Comparison of ENCODE assay signal across 15 mouse cellular contexts in the genomic region with DNA sequence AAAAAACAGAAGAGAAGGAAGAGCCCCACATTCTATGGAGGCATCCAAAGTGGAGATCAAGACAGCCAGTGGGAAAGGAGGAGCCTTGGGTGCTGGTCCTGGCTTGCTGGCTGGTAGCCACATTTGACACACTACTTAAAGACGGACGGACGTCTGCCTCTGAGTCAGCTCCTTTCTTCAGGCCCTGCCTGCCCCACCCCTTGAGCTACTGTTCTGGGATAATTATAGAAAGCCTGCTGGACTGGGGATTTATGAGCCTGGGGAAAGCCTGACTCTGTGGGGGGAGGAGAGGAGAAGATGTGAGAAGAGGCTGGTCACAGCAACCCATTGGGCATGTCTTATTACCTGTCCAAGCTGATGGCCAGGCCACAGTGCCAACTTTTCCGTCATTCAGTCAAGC. TPM values are rescaled to one million over a fixed set of nuclear protein-coding genes. Genes with fewer than 3 reads are reported as not detected.
A peak's percentile ranks its signal among the peaks of the same experiment; 100 is the strongest.
DNase-seq lines count a peak whose midpoint lies in the region; ATAC-seq and TF ChIP-seq lines count a peak whose summit lies in the region.
"Had no signal": no experiment of that assay in that cellular context is flagged by ENCODE, and none has a peak within 500 bp of the region (broad histone marks: within the 10 kb centered on the region; RNA-seq: fewer than 3 reads in every experiment).

No protein-coding gene starts in this region.

- no peak overlapping the region for H3K4me3 ChIP-seq in lung, embryonic 14.5 days (ENCODE audit: low read depth, low read length)
- H3K4me3 ChIP-seq: embryonic facial prominence, embryonic 13.5 days; forebrain, embryonic 12.5 days; hindbrain, embryonic 13.5 days; limb, embryonic 12.5 days had no signal

- no peaks in the 10 kb centered on the region for H3K9me3 ChIP-seq in lung, embryonic 14.5 days (ENCODE audit: low read depth, low read length)
- H3K9me3 ChIP-seq: embryonic facial prominence, embryonic 13.5 days; forebrain, embryonic 12.5 days; hindbrain, embryonic 13.5 days; limb, embryonic 12.5 days had no signal

- no peak overlapping the region for H3K27ac ChIP-seq in lung, embryonic 14.5 days (ENCODE audit: low read depth)
- H3K27ac ChIP-seq: embryonic facial prominence, embryonic 13.5 days; forebrain, embryonic 12.5 days; hindbrain, embryonic 13.5 days; limb, embryonic 12.5 days had no signal

- H3K27me3 ChIP-seq in lung, embryonic 14.5 days (ENCODE audit: insufficient read depth, low read length) = no peaks in the 10 kb centered on the region
- H3K27me3 ChIP-seq: embryonic facial prominence, embryonic 13.5 days; forebrain, embryonic 12.5 days; limb, embryonic 12.5 days had no signal

- no peak overlapping the region for H3K9ac ChIP-seq in lung, embryonic 14.5 days
- H3K9ac ChIP-seq: embryonic facial prominence, embryonic 13.5 days; forebrain, embryonic 12.5 days; hindbrain, embryonic 13.5 days; limb, embryonic 12.5 days had no signal

- no peak for ATAC-seq in lung, embryonic 14.5 days (ENCODE audit: insufficient read depth)

- WGBS in lung, embryonic 14.5 days = 33% methylated on average over 4 of the region's 4 CpGs

- H3K4me2 ChIP-seq in lung, embryonic 14.5 days = no peak overlapping the region
- H3K4me2 ChIP-seq: embryonic facial prominence, embryonic 13.5 days; forebrain, embryonic 12.5 days; hindbrain, embryonic 13.5 days; limb, embryonic 12.5 days had no signal

- no peak for TF ChIP-seq CTCF in lung, embryonic 14.5 days (IDR thresholded peaks at IDR 0.05; ENCODE audit: low read depth)

- no peaks in the 10 kb centered on the region for H3K36me3 ChIP-seq in lung, embryonic 14.5 days (ENCODE audit: insufficient read depth)
- H3K36me3 ChIP-seq: embryonic facial prominence, embryonic 13.5 days; forebrain, embryonic 12.5 days; hindbrain, embryonic 13.5 days; limb, embryonic 12.5 days had no signal

- H3K4me1 ChIP-seq in lung, embryonic 14.5 days (ENCODE audit: insufficient read depth) = 0 out of 2 replicates have a peak, but pooled peaks cover under 1% of the 10 kb centered on the region
- H3K4me1 ChIP-seq: embryonic facial prominence, embryonic 13.5 days; forebrain, embryonic 12.5 days; hindbrain, embryonic 13.5 days had no signal

- peak; percentile 66 for DNase-seq in gastrocnemius, adult 18-20 months (ENCODE audit: low spot score)
- DNase-seq in gastrocnemius, postnatal 10 days = no peak
- peak; percentile 39 for DNase-seq in lung, embryonic 14.5 days
- DNase-seq in lung, adult 18-20 months = no peak
- DNase-seq in heart, adult 9 months (ENCODE audit: low spot score in 2 of 2) = peak; percentile 24 to 38
- DNase-seq in retina, postnatal 1 day = peak; percentile 7
- no peak for DNase-seq in B cell, adult 2 months
- DNase-seq in embryo, embryonic 10 days (ENCODE audit: low spot score) = no peak
- DNase-seq: cerebellum, postnatal 10 days; layer of hippocampus, postnatal 36 days had no signal

RNA-seq across cellular contexts. Expression of a gene that starts 12.1 kb away (rescaled TPM):
- total RNA-seq in gastrocnemius, adult 18-20 months (2021) = 1 to 10 TPM; 3.0 to 4.0 TPM
- 1 to 10 TPM in 1 of 2 experiments, under 1 TPM in 1; 0.45 to 1.2 TPM for total RNA-seq in gastrocnemius, postnatal 10 days (2021)
- polyA plus RNA-seq in lung, embryonic 14.5 days (2014; fragmentation: Nextera tagmentation; extraction: Ambion mirVana) = 0.70 TPM in 1 of 2 replicates, not detected in the other
- total RNA-seq: layer of hippocampus, postnatal 36 days; MEL had no signal
- polyA plus RNA-seq: embryonic facial prominence, embryonic 13.5 days; hindbrain, embryonic 13.5 days; limb, embryonic 12.5 days had no signal

RNA-seq across cellular contexts. Expression of a gene that starts 45.0 kb away (rescaled TPM):
- total RNA-seq in gastrocnemius, adult 18-20 months (2021) = 10 to 100 TPM; 11.4 to 71.8 TPM
- 10 to 100 TPM; 21.8 to 22.3 TPM for total RNA-seq in gastrocnemius, postnatal 10 days (2021)
- 2.8 and 3.4 TPM in 2 replicates for polyA plus RNA-seq in lung, embryonic 14.5 days (2014; fragmentation: Nextera tagmentation; extraction: Ambion mirVana)
- total RNA-seq: MEL had no signal

Comparison
In these comparisons a context has a peak if more than half of its experiments do, and no peak if none do; other contexts are left out.
1. DNase-seq: peak in gastrocnemius, adult 18-20 months (single experiment), lung, embryonic 14.5 days (single experiment), heart, adult 9 months (2 of 2) and retina, postnatal 1 day (single experiment); none in gastrocnemius, postnatal 10 days (single experiment), lung, adult 18-20 months (0 of 2), B cell, adult 2 months (0 of 2) and embryo, embryonic 10 days (single experiment).